Mouse (Mus musculus) kidney, adult 11 months (tissue): Measurements from ENCODE around the gene Csrp3.

Experiments
- DNase-seq: peaks from one replicate; pipeline ENCODE4 v3.0.0; 2022

Gene Csrp3

DNA sequence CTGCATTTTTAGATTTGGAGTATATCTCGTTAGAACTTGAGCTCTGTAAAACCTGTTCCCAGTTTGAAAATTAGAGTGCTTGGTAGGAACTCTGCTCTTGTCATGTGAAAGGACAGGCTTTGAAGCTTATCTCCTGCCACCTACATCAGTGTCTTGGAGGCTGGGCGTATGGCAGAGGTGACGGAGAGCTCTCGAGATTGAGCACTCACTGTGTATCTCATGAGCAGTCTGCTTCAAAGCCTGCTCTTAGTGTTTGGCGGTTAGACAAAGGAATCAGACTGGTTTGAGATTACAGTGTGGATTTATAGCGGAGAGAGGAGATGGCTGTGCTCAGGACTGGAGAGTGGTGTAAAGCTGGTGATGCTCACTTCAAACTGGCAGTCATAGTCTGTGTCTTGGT, 22.7 kb downstream of the Csrp3 start:
- no peak for DNase-seq

DNA sequence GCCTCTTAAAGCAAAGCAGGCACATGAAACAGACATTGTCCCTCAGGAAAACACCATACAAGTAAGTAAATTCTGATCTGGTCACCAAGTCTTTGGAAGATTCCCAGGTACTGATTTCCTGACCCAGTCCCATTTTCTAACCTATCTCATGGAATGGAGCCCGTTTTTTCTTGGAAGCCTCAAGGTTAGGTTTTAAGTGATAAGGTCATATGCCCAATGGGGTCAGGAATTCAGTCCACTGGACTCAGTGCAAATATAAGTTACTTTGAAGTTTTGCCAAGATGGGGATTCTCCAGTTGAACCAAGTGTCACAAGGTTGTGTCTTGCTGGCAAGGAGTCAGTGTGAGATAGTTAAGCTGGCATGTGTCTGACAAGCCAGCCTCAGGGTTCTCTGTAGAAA, 23.2 kb downstream of the Csrp3 start:
- no peak for DNase-seq

DNA sequence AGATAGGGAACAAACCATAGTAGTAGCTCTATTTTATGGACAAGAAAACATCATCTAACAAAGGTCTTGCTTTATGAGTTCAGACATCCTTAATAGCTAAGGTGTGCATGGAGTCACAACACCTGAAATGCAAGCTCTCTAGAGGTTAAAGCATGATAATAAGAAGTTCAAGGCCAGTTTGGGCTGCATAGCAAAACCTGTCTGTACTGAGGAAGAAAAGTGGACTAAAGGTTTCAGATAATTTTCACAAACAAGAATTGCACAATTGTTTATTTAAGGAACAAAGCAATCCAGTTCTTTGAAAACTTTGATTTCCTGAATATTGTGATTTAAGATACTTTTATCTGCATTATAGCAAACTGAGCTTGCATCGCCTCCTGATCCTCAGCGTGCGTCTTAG, 24.2 kb downstream of the Csrp3 start:
- DNase-seq = no peak

GRCm38 (mm10) chr7:48821654-48822053, 26.2 kb downstream of the Csrp3 start:
- no peak for DNase-seq

- no peak for DNase-seq
Observed at GRCm38 (mm10) chr7:48813594-48813993, 34.2 kb downstream of the Csrp3 start.

- DNase-seq = no peak
Observed at GRCm38 (mm10) chr7:48812358-48812757, 35.5 kb downstream of the Csrp3 start.

- no peak for DNase-seq
Observed at GRCm38 (mm10) chr7:48810652-48811051, 37.2 kb downstream of the Csrp3 start.

DNA sequence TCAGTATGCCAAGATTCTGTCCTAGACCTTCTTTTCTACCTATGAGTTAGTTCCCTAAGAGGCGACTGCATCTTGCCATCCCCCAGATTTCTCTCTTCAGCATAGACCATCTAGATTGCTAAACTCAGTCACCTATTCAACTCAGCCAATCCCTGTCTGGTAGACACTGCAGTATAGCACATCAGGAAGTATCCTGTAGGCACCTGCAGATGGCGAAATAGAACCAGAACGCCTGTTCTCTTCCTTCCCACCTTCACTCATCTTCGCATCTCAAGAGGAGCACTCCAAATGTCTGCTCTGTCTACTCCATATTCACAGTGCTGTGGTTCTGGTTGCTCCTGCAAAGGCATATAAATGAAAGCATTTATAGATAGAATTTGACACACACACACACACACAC, 41.2 kb downstream of the Csrp3 start:
- DNase-seq = no peak

DNA sequence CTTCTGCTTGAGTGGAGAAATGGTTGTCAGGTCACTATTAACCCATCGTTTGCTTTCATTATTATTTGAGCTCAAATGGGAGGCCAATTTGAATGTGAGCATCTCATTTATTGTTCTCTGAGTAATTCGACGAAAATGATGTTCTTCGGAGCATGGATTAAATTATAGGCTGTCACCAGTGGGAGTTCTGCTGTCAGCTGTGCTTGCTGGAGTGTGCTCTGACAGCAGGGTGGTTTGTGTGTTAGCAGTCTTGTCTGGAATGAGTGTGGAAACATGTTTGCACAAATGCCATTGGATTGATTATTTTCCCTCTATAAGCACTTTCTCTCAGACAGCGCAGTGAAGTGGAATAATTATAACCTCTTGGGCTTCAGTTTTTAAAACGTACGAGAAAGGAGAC, 44.5 kb downstream of the Csrp3 start:
- DNase-seq = no peak

DNA sequence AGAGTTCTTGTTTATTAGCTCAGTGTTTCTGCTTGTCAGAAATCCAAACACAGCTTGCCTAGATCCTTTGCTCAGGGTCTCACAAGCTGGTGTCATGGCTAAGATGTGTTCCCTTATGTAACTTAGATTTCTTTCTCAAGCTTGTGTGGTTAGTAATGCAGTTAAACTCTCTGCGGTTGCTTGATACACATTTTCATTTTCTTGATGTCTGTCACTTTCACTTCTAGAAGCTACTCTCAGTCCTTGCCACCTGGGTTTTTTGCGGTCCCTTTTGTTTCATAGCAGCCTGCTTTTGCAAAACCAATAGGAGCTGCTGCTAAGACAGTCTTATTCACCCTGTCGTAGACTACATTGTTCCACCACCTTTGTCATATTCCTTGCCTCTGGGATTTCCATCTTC, 52.7 kb downstream of the Csrp3 start:
- no peak for DNase-seq

GRCm38 (mm10) chr7:48791412-48791811, 56.4 kb downstream of the Csrp3 start:
- no peak for DNase-seq

- DNase-seq = no peak
Observed at GRCm38 (mm10) chr7:48790117-48790516, 57.7 kb downstream of the Csrp3 start.

GRCm38 (mm10) chr7:48788851-48789572, 58.8 kb downstream of the Csrp3 start, which contains the start of gene Zdhhc13:
Zdhhc13 (plus strand) TSS chr7:48789003.
- DNase-seq = peak; percentile 94

DNA sequence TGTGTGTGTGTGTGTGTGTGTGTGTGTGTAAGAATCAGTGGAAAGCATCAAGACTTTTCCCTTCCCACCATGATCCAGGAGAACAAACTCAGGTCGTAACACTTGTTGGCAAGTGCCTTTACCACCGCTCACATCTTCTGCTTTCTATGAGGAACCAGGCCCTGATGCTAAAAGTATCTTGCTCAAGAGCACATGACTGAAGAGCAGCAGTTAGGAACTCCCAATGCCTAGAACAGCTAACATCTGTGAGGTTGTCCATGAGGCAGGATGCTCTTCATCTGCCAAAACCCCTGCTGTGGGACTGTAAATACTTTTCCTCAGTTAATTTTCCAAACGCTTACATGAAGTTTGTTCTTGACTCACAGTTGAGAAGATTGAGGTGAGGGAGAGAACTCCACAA, 59.5 kb downstream of the Csrp3 start:
- no peak for DNase-seq

DNA sequence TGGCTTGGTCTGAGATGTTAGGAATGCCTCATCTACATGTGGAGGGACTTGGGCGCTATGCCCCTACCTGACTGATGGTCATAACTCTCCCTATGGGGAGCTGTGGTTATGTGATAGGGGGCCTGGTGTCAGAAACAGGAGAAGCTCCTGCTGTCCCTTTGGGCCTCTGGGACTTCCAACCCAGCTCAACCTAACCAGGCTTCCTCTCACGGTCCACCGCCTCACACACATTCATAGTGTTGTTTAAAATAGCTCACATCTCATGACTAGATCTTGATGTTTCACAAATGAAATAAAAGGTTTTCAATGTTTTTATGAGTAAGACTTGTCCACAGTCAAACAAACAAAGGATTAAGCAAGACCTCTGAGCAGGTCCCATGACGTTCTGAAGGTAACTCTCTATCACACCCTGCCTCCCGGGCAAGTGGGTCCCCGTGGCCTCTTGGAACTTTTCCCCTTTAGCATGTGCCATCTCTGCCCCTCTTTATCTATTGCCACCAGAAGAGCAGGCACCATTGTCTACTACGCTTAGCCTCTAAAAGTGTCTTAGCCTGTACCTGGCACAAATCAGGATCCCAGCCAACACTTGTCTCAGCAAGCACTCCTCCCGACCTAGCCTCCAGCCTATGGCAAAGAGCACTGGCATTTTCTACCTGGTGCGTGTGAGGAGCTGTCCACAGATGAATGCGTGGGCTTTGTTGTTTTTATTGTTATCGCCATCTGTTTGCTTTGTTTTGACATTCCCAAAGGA, 62.9 kb downstream of the Csrp3 start:
- no peak for DNase-seq

- DNase-seq = no peak
Observed at GRCm38 (mm10) chr7:48782432-48782831, 65.4 kb downstream of the Csrp3 start.
